Mouse (Mus musculus) heart, postnatal 25 days (tissue): ENCODE measurements around the gene Cyb5rl. TPM values are rescaled to one million over a fixed set of nuclear protein-coding genes. Genes with fewer than 3 reads are reported as not detected.

Experiments used
- total RNA-seq, 2 experiments: library from RNA; stranded (reverse); gene quantifications; 2 replicates each; pipeline ENCODE4 v1.2.3; 2021

Gene Cyb5rl
- total RNA-seq, 2 experiments from 2014 or later: 14.2 to 17.8 TPM

Other genes starting within 250 kb of the Cyb5rl start
- 10 to 100 TPM; 41.6 to 45.0 TPM for gene Ssbp3, start 156.3 kb upstream of the Cyb5rl start, total RNA-seq
- gene Mrpl37, start 120 bp upstream of the Cyb5rl start, total RNA-seq: 100 to 1,000 TPM; 110 to 111 TPM
- not detected for gene Cdcp2, start 29.9 kb downstream of the Cyb5rl start, total RNA-seq
- gene Tmem59, start 111.4 kb downstream of the Cyb5rl start, total RNA-seq: 100 to 1,000 TPM; 114 to 137 TPM
- gene Tceanc2, start 112.1 kb downstream of the Cyb5rl start, total RNA-seq: 10 to 100 TPM; 10.7 to 14.2 TPM
- gene Ldlrad1, start 142.2 kb downstream of the Cyb5rl start, total RNA-seq: not detected
- 10 to 100 TPM; 10.7 to 13.3 TPM for gene Lrrc42, start 186.5 kb downstream of the Cyb5rl start, total RNA-seq
- gene Hspb11, start 186.6 kb downstream of the Cyb5rl start, total RNA-seq: 10 to 100 TPM; 10.5 to 13.0 TPM
- gene Dio1, start 240.2 kb downstream of the Cyb5rl start, total RNA-seq: not detected
- 10 to 100 TPM; 20.7 to 22.3 TPM for gene Yipf1, start 247.4 kb downstream of the Cyb5rl start, total RNA-seq